Mouse (Mus musculus) megakaryocyte progenitor cell, adult 5-6 weeks (primary cell): Measurements from ENCODE around the gene Mmp11. TPM values are rescaled to one million over a fixed set of nuclear protein-coding genes. Genes with fewer than 3 reads are reported as not detected.

Source experiments
- total RNA-seq, 2 experiments: library from RNA; stranded (forward) in 1 of 2; stranded (reverse) in 1 of 2; fragments of 157-497, 149-512 nt in 1 of 2; fragments of 200-1000 nt in 1 of 2; gene quantifications; 2 replicates each; pipeline versions ENCODE4 v1.2.3 to v1.2.4; 2015 to 2017

Mmp11 gene
- total RNA-seq, 2 experiments from 2014 or later, result 0.57 to 10.1 TPM

Other genes with a start within 250 kb of the Mmp11 start
- 32.0 and 36.5 TPM in 2 replicates for gene Cabin1, start 172.2 kb downstream of the Mmp11 start, total RNA-seq (2015)
- 29.6 and 37.8 TPM in 2 replicates for gene Cabin1, start 172.2 kb downstream of the Mmp11 start, total RNA-seq (2017)
- 51.7 and 60.3 TPM in 2 replicates for gene Ddt, start 163.1 kb downstream of the Mmp11 start, total RNA-seq (2015)
- gene Ddt, start 163.1 kb downstream of the Mmp11 start, total RNA-seq (2017), result 54.4 and 60.1 TPM in 2 replicates
- gene Gm20441, start 155.5 kb downstream of the Mmp11 start, total RNA-seq (2015), result not detected in 2 replicates
- gene Gm20441, start 155.5 kb downstream of the Mmp11 start, total RNA-seq (2017), result not detected in 2 replicates
- gene Gstt3, start 155.1 kb downstream of the Mmp11 start, total RNA-seq (2015), result 4.9 and 5.5 TPM in 2 replicates
- 3.2 and 4.7 TPM in 2 replicates for gene Gstt3, start 155.1 kb downstream of the Mmp11 start, total RNA-seq (2017)
- not detected in 2 replicates for gene Gstt1, start 137.9 kb downstream of the Mmp11 start, total RNA-seq (2015)
- 2.3 TPM in 1 of 2 replicates, not detected in the other for gene Gstt1, start 137.9 kb downstream of the Mmp11 start, total RNA-seq (2017)
- gene Gstt4, start 114.0 kb downstream of the Mmp11 start, total RNA-seq (2015), result not detected in 2 replicates
- gene Gstt4, start 114.0 kb downstream of the Mmp11 start, total RNA-seq (2017), result not detected in 2 replicates
- gene Gstt2, start 99.1 kb downstream of the Mmp11 start, total RNA-seq (2015), result 23.8 and 24.1 TPM in 2 replicates
- gene Gstt2, start 99.1 kb downstream of the Mmp11 start, total RNA-seq (2017), result 14.2 and 21.6 TPM in 2 replicates
- 477 and 576 TPM in 2 replicates for gene Mif, start 76.3 kb downstream of the Mmp11 start, total RNA-seq (2015)
- gene Mif, start 76.3 kb downstream of the Mmp11 start, total RNA-seq (2017), result 746 and 790 TPM in 2 replicates
- 0.54 and 0.64 TPM in 2 replicates for gene Derl3, start 43.1 kb downstream of the Mmp11 start, total RNA-seq (2015)
- gene Derl3, start 43.1 kb downstream of the Mmp11 start, total RNA-seq (2017), result 0.95 and 2.2 TPM in 2 replicates
- gene Smarcb1, start 14.9 kb downstream of the Mmp11 start, total RNA-seq (2015), result 66.3 and 72.0 TPM in 2 replicates
- gene Smarcb1, start 14.9 kb downstream of the Mmp11 start, total RNA-seq (2017), result 77.3 and 86.5 TPM in 2 replicates
- gene Chchd10, start 3.4 kb downstream of the Mmp11 start, total RNA-seq (2015), result 54.0 and 55.0 TPM in 2 replicates
- 33.1 and 34.4 TPM in 2 replicates for gene Chchd10, start 3.4 kb downstream of the Mmp11 start, total RNA-seq (2017)
- gene Gm867, start 4.2 kb upstream of the Mmp11 start, total RNA-seq (2015), result not detected in 2 replicates
- not detected in 2 replicates for gene Gm867, start 4.2 kb upstream of the Mmp11 start, total RNA-seq (2017)
- 1.5 TPM in 1 of 2 replicates, not detected in the other for gene Vpreb3, start 6.6 kb upstream of the Mmp11 start, total RNA-seq (2015)
- gene Vpreb3, start 6.6 kb upstream of the Mmp11 start, total RNA-seq (2017), result not detected in 2 replicates
- gene Gm5134, start 18.0 kb upstream of the Mmp11 start, total RNA-seq (2015), result 0.35 and 0.66 TPM in 2 replicates
- gene Gm5134, start 18.0 kb upstream of the Mmp11 start, total RNA-seq (2017), result 0.78 and 0.79 TPM in 2 replicates
- gene Zfp280b, start 96.2 kb upstream of the Mmp11 start, total RNA-seq (2015), result 7.4 and 8.7 TPM in 2 replicates
- 5.7 and 8.0 TPM in 2 replicates for gene Zfp280b, start 96.2 kb upstream of the Mmp11 start, total RNA-seq (2017)
- not detected in 2 replicates for gene Slc5a4b, start 174.5 kb upstream of the Mmp11 start, total RNA-seq (2015)
- not detected in 2 replicates for gene Slc5a4b, start 174.5 kb upstream of the Mmp11 start, total RNA-seq (2017)
- not detected in 2 replicates for gene Slc5a4a, start 211.0 kb upstream of the Mmp11 start, total RNA-seq (2015)
- not detected in 2 replicates for gene Slc5a4a, start 211.0 kb upstream of the Mmp11 start, total RNA-seq (2017)